Mouse (Mus musculus) neural tube, embryonic 12.5 days (tissue): ENCODE measurements around the gene Gcnt2. TPM values are rescaled to one million over a fixed set of nuclear protein-coding genes. Genes with fewer than 3 reads are reported as not detected.
"Not testable (repeated sequence)": the region's sequence is repeated elsewhere in the genome, so short reads cannot be mapped to it uniquely, and the experiment has no call there.

Experiments
- ATAC-seq: fragments of 200-750 bp; cut with Nextera tagmentation; 2 replicates; pipeline ENCODE4 v1.8.0; 2017; ENCODE audit warnings: low read depth, mild to moderate bottlenecking, moderate TSS enrichment, moderate library complexity; ENCODE audit not compliant: low FRiP score
- H3K27ac ChIP-seq: fragments of 300-500 bp; sonication (generic); 2 replicates; pipeline ENCODE4 v1.5.1; 2016
- H3K27me3 ChIP-seq: fragments of 300-500 bp; sonication (generic); replicated peaks from 2 replicates; pipeline ENCODE4 v1.6.1; 2016; ENCODE audit warnings: mild to moderate bottlenecking
- H3K36me3 ChIP-seq: fragments of 300-500 bp; sonication (generic); 2 replicates; pipeline ENCODE4 v1.6.1; 2016; ENCODE audit warnings: mild to moderate bottlenecking
- H3K4me1 ChIP-seq: fragments of 300-500 bp; sonication (generic); 2 replicates; pipeline ENCODE4 v1.6.1; 2016
- H3K4me2 ChIP-seq: fragments of 300-500 bp; sonication (generic); replicated peaks from 2 replicates; pipeline ENCODE4 v1.6.1; 2016; ENCODE audit warnings: mild to moderate bottlenecking
- H3K4me3 ChIP-seq: fragments of 300-500 bp; sonication (generic); 2 replicates; pipeline ENCODE4 v1.5.1; 2016
- H3K9ac ChIP-seq: fragments of 300-500 bp; sonication (generic); 2 replicates; pipeline ENCODE4 v1.6.1; 2016; ENCODE audit warnings: mild to moderate bottlenecking
- H3K9me3 ChIP-seq: fragments of 300-500 bp; sonication (generic); 2 replicates; pipeline ENCODE4 v1.6.1; 2016; ENCODE audit warnings: mild to moderate bottlenecking
- WGBS: fragments of 180-500 bp; shearing (Covaris S2); methylation state at CpG from one replicate; pipeline ENCODE4 v1.1.7; 2016; 5-methylcytosine and 5-hydroxymethylcytosine counted together
- polyA plus RNA-seq: library from polyadenylated mRNA; unstranded; fragments of >200 nt; fragmentation: Nextera tagmentation; extraction: Ambion mirVana; gene quantifications from 2 replicates; pipeline ENCODE4 v1.2.1, GENCODE M21; 2016

The Gcnt2 gene
- polyA plus RNA-seq, 1 experiment from 2014 or later = 4.7 TPM

DNA sequence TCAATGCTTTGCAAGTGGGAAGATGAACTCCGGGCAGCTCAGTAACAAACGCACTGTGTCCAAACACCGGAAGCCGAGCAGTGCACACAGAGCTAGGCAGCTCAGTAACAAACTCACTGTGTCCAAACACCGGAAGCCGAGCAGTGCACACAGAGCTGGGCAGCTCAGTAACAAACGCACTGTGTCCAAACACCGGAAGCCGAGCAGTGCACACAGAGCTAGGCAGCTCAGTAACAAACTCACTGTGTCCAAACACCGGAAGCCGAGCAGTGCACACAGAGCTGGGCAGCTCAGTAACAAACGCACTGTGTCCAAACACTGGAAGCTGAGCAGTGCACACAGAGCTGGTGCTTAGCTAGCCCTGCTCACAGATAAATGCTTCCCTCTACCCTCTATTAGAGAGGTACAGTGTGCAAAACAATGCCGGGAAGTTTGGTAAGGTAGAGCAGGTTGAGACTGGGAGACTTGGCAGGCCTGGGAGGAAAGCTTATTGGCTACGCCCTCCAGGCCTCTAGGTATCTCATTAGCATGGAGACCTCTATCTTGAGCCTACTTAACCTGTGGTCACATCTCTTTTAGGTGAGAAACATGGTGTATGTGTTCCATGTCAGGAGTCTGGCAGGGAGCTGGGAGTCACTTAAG is 38.6 kb downstream of the Gcnt2 start:
- not testable (repeated sequence) for H3K4me3 ChIP-seq, H3K9me3 ChIP-seq, H3K36me3 ChIP-seq, ATAC-seq, H3K27ac ChIP-seq, H3K4me1 ChIP-seq, H3K4me2 ChIP-seq, H3K9ac ChIP-seq, H3K27me3 ChIP-seq
- 87% methylated on average over 14 of the region's 14 CpGs for WGBS

GRCm38 (mm10) chr13:40898698-40899097 is 39.1 kb downstream of the Gcnt2 start:
- Histone ChIP-seq H3K9me3 (no peaks in the 10 kb centered on the region), H3K4me3 (no peak overlapping the region), H3K27me3 (no peaks in the 10 kb centered on the region), H3K4me2 (no peak overlapping the region), H3K9ac (no peak overlapping the region), H3K4me1 (no peaks in the 10 kb centered on the region), H3K36me3 (no peaks in the 10 kb centered on the region), H3K27ac (no peak overlapping the region)
- WGBS = 94% methylated on average over 4 of the region's 4 CpGs
- ATAC-seq = no peak

DNA sequence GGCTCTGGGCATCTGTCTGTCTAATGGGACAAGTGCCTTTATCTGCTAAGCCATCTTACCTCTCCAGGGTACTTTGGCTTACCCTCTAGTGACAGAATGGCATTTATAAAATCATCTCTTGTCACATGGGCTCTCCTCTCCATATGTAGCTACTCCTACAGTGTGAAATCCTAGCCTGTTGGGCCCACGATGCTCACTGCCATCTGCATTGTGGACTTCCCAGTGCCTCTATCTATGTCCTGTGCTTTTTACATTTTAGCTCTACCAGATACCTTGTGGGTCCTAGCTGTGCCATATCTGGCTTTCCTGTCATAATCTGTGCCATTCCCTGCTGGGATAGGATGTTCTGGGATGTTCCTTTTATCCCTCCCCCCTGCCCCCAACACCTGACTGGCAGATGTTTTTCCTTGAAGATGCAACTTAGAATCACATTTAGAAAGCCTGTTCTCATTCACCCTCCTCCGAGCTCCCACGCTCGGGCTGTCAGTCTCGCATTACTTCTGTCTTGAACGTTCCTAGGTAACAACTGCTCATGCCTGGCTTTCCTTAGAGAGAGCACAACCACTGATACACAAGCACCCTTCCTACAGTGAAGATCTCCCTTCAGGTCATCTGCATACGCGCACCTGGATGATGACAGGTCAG is 39.9 kb downstream of the Gcnt2 start:
- Histone ChIP-seq H3K4me3 (no peak overlapping the region), H3K27ac (no peak overlapping the region), H3K27me3 (no peaks in the 10 kb centered on the region), H3K4me1 (no peaks in the 10 kb centered on the region), H3K9me3 (no peaks in the 10 kb centered on the region), H3K9ac (no peak overlapping the region), H3K4me2 (no peak overlapping the region), H3K36me3 (no peaks in the 10 kb centered on the region)
- ATAC-seq = no peak
- WGBS = 77% methylated on average over 8 of the region's 8 CpGs

GRCm38 (mm10) chr13:40899994-40900970 is 40.7 kb downstream of the Gcnt2 start:
- Histone ChIP-seq H3K4me3 (no peak overlapping the region), H3K9me3 (no peaks in the 10 kb centered on the region), H3K9ac (no peak overlapping the region), H3K36me3 (no peaks in the 10 kb centered on the region), H3K27ac (no peak overlapping the region), H3K4me1 (no peaks in the 10 kb centered on the region), H3K27me3 (no peaks in the 10 kb centered on the region), H3K4me2 (no peak overlapping the region)
- WGBS = 80% methylated on average over 15 of the region's 15 CpGs
- ATAC-seq = no peak

- Histone ChIP-seq H3K27ac (no peak overlapping the region), H3K36me3 (no peaks in the 10 kb centered on the region), H3K9me3 (no peaks in the 10 kb centered on the region), H3K4me2 (no peak overlapping the region), H3K27me3 (no peaks in the 10 kb centered on the region), H3K4me3 (no peak overlapping the region), H3K9ac (no peak overlapping the region), H3K4me1 (no peaks in the 10 kb centered on the region)
- ATAC-seq = no peak
- WGBS = 74% methylated on average over 5 of the region's 5 CpGs
Observed at GRCm38 (mm10) chr13:40901263-40901662, 41.7 kb downstream of the Gcnt2 start.

GRCm38 (mm10) chr13:40901831-40902459 is 42.4 kb downstream of the Gcnt2 start:
- no peak for ATAC-seq
- Histone ChIP-seq H3K9ac (no peak overlapping the region), H3K27me3 (no peaks in the 10 kb centered on the region), H3K4me2 (no peak overlapping the region), H3K27ac (no peak overlapping the region), H3K4me3 (no peak overlapping the region), H3K4me1 (no peaks in the 10 kb centered on the region), H3K9me3 (no peaks in the 10 kb centered on the region), H3K36me3 (no peaks in the 10 kb centered on the region)
- 54% methylated on average over 12 of the region's 12 CpGs for WGBS

- H3K27me3 ChIP-seq = no peaks in the 10 kb centered on the region
- no peaks in the 10 kb centered on the region for H3K36me3 ChIP-seq
- H3K4me2 ChIP-seq = no peak overlapping the region
- no peak for ATAC-seq
- H3K9me3 ChIP-seq = no peaks in the 10 kb centered on the region
- WGBS = 89% methylated on average over 7 of the region's 7 CpGs
- H3K27ac ChIP-seq = no peak overlapping the region
- H3K9ac ChIP-seq = no peak overlapping the region
- H3K4me1 ChIP-seq = no peaks in the 10 kb centered on the region
- H3K4me3 ChIP-seq = no peak overlapping the region
Observed at GRCm38 (mm10) chr13:40904080-40904479, 44.5 kb downstream of the Gcnt2 start.

DNA sequence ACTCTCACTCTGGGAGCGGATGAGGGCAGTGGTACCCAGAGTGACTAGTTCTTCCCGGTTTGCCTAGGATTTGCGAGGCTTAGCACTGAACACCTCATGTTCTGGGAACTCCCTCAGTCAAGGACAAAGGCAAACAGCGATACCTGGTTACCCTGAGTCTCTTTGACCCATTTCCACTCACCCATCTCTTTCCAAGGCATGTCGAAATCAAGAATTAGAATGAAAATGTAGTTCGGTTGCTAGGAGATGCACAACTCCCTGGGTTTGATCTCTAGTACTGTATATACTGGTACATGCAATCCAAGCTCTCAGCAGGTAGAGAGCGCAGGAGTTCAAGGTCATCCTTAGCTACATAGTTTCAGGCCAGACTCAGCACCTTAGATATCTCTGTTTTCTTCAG is 47.0 kb downstream of the Gcnt2 start:
- no peak overlapping the region for H3K4me3 ChIP-seq
- no peaks in the 10 kb centered on the region for H3K27me3 ChIP-seq
- no peak for ATAC-seq
- H3K9me3 ChIP-seq = no peaks in the 10 kb centered on the region
- WGBS = 87% methylated on average over 7 of the region's 7 CpGs
- H3K9ac ChIP-seq = no peak overlapping the region
- H3K36me3 ChIP-seq = no peaks in the 10 kb centered on the region
- no peaks in the 10 kb centered on the region for H3K4me1 ChIP-seq
- no peak overlapping the region for H3K27ac ChIP-seq
- no peak overlapping the region for H3K4me2 ChIP-seq

GRCm38 (mm10) chr13:40907274-40907673 is 47.7 kb downstream of the Gcnt2 start:
- H3K27me3 ChIP-seq = no peaks in the 10 kb centered on the region
- no peaks in the 10 kb centered on the region for H3K4me1 ChIP-seq
- H3K27ac ChIP-seq = no peak overlapping the region
- ATAC-seq = no peak
- no peaks in the 10 kb centered on the region for H3K36me3 ChIP-seq
- WGBS = 68% methylated on average over 7 of the region's 7 CpGs
- no peak overlapping the region for H3K9ac ChIP-seq
- no peak overlapping the region for H3K4me3 ChIP-seq
- H3K4me2 ChIP-seq = no peak overlapping the region
- no peaks in the 10 kb centered on the region for H3K9me3 ChIP-seq

DNA sequence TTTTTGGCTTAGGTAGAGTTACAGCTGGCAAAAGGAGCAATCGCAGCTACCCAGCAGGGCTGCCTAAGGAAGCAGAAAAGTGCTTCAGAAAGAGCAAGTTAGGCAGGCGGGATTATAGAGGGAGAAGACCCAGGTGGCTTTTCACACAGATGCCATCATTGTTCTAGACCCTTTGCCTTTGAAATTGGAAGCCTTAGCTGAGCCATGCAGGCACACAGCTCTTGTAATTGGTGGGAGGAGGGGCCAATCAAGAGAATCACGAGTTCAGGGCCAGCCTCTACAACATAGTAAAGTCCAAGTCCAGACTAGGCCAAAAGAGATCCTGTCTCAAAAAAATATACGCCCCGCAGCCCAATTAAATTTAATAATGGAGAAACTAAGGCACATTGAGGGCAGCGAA is 48.5 kb downstream of the Gcnt2 start:
- H3K36me3 ChIP-seq = no peaks in the 10 kb centered on the region
- 55% methylated on average over 6 of the region's 6 CpGs for WGBS
- H3K4me3 ChIP-seq = no peak overlapping the region
- H3K4me2 ChIP-seq = no peak overlapping the region
- no peak for ATAC-seq
- no peaks in the 10 kb centered on the region for H3K27me3 ChIP-seq
- no peaks in the 10 kb centered on the region for H3K9me3 ChIP-seq
- H3K4me1 ChIP-seq = no peaks in the 10 kb centered on the region
- H3K9ac ChIP-seq = no peak overlapping the region
- no peak overlapping the region for H3K27ac ChIP-seq

DNA sequence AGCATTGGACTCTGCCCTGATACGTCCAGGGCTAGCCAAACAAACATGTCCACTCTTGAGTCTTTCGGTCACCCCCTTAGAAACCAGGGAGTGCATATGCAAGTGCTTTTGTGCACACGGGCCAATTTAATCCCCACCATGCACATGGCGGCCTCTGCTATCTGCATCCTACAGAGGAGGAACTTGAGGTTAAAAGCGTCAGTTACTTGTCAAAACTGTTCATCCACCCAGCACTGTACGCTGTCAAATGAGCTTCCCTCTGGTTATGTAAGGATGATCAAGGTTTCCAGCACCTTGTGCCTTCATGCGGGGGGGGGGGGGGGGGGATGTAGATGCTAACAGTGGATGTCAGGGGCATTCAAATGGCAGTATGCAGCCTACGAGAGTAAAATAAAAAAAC is 49.5 kb downstream of the Gcnt2 start:
- ATAC-seq = no peak
- WGBS = 86% methylated on average over 8 of the region's 8 CpGs
- H3K9me3 ChIP-seq = no peaks in the 10 kb centered on the region
- H3K27ac ChIP-seq = no peak overlapping the region
- no peak overlapping the region for H3K4me2 ChIP-seq
- H3K9ac ChIP-seq = no peak overlapping the region
- no peaks in the 10 kb centered on the region for H3K27me3 ChIP-seq
- H3K4me1 ChIP-seq = no peaks in the 10 kb centered on the region
- H3K36me3 ChIP-seq = no peaks in the 10 kb centered on the region
- H3K4me3 ChIP-seq = no peak overlapping the region

DNA sequence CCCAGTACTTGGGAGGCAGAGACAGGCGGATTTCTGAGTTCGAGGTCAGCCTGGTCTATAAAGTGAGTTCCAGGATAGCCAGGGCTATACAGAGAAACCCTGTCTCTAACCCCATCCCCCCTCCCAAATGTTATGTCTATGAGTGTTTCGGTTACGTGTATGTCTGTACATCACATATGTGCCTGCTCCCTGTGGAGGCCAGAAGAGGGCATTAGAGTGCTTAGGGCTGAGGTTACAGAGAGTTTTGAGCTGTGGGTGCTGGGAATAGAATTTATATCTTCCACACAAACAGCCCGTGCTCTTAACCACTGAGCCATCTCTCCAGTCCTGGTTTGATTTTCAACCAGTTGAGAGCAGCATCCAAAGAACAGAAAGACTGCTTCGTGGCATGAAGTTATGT is 50.5 kb downstream of the Gcnt2 start:
- H3K9ac ChIP-seq = no peak overlapping the region
- 95% methylated on average over 6 of the region's 6 CpGs for WGBS
- ATAC-seq = no peak
- no peaks in the 10 kb centered on the region for H3K27me3 ChIP-seq
- H3K36me3 ChIP-seq = no peaks in the 10 kb centered on the region
- no peaks in the 10 kb centered on the region for H3K9me3 ChIP-seq
- H3K27ac ChIP-seq = no peak overlapping the region
- H3K4me2 ChIP-seq = no peak overlapping the region
- no peak overlapping the region for H3K4me3 ChIP-seq
- H3K4me1 ChIP-seq = no peaks in the 10 kb centered on the region
